Mouse (Mus musculus): ENCODE results near the gene Grhl3. TPM values are rescaled to one million over a fixed set of nuclear protein-coding genes. Genes with fewer than 3 reads are reported as not detected.
A peak's percentile ranks its signal among the peaks of the same experiment; 100 is the strongest.

Grhl3 gene
- polyA plus RNA-seq, 1 experiment from 2014 or later, result 1.2 TPM

DNA sequence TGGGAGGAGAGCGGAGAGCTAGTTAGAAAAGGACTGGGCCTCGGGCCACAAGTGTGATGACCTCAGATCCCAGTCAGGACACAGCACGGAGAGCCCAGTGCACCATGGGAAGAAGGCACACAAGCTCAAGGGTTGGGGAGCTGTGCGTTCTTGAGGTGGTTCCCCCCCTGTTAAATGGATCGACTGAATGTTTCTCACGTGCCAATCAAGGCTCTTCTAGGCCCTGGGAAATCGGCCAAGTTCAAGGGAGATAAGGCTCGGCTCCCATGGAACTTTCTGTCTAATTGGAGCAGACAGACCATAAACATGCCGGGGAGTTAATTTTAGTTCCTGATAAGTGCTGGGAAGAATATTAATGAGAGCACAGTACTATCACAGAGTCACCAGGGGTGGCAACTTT is 8.0 kb downstream of the Grhl3 start:
- no peak overlapping the region for H3K27ac ChIP-seq (ENCODE audit: low read depth, low read length)
- no peak for ATAC-seq
- no peaks in the 10 kb centered on the region for H3K36me3 ChIP-seq (ENCODE audit: control insufficient read depth, insufficient read depth, low read length)
- H3K27me3 ChIP-seq (replicated peaks; ENCODE audit: control insufficient read depth, insufficient read depth, low read length), result peaks cover 6% of the 10 kb centered on the region; the same call in 1 of the 2 replicates
- no peak overlapping the region for H3K4me2 ChIP-seq (ENCODE audit: low read length)
- no peak overlapping the region for H3K9ac ChIP-seq (ENCODE audit: low read depth, low read length)
- 38% methylated on average over 9 of the region's 9 CpGs for WGBS
- no peak overlapping the region for H3K4me3 ChIP-seq (ENCODE audit: low read length)
- H3K4me1 ChIP-seq (ENCODE audit: control insufficient read depth, insufficient read depth, low read depth, low read length), result peaks cover 20% of the 10 kb centered on the region
- no peaks in the 10 kb centered on the region for H3K9me3 ChIP-seq (ENCODE audit: control insufficient read depth, low read length)

DNA sequence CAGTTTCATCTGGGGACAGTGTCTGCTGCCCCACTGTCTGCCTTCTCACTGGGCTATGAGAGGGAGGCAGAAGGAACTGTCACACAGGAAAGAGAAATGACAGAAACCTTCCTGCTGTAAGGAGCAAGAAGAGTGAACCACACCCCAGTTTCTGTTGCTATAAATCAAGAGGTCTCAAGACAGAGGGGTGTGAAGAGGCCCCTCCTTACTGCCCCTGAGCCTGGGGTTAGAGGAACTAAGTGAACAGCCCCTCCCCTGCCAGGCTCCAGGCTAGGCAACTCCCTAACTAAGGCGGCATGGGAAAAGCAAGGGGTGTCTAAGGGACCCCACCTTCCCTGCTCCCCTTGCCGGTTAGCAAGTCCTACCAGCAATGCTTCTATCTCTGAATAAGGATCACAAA is 9.6 kb downstream of the Grhl3 start:
- Histone ChIP-seq H3K27ac (ENCODE audit: low read depth, low read length) (no peak overlapping the region), H3K27me3 (replicated peaks; ENCODE audit: control insufficient read depth, insufficient read depth, low read length) (no peaks in the 10 kb centered on the region), H3K4me2 (ENCODE audit: low read length) (no peak overlapping the region), H3K9ac (ENCODE audit: low read depth, low read length) (no peak overlapping the region), H3K36me3 (ENCODE audit: control insufficient read depth, insufficient read depth, low read length) (no peaks in the 10 kb centered on the region), H3K4me3 (ENCODE audit: low read length) (no peak overlapping the region), H3K9me3 (ENCODE audit: control insufficient read depth, low read length) (no peaks in the 10 kb centered on the region), H3K4me1 (ENCODE audit: control insufficient read depth, insufficient read depth, low read depth, low read length) (peaks cover 10% of the 10 kb centered on the region)
- 57% methylated on average over 2 of the region's 2 CpGs for WGBS
- ATAC-seq, result no peak

- peaks cover 7% of the 10 kb centered on the region for H3K4me1 ChIP-seq (ENCODE audit: control insufficient read depth, insufficient read depth, low read depth, low read length)
- H3K36me3 ChIP-seq (ENCODE audit: control insufficient read depth, insufficient read depth, low read length), result no peaks in the 10 kb centered on the region
- no peak overlapping the region for H3K9ac ChIP-seq (ENCODE audit: low read depth, low read length)
- H3K27me3 ChIP-seq (replicated peaks; ENCODE audit: control insufficient read depth, insufficient read depth, low read length), result no peaks in the 10 kb centered on the region
- H3K27ac ChIP-seq (ENCODE audit: low read depth, low read length), result no peak overlapping the region
- no peak overlapping the region for H3K4me2 ChIP-seq (ENCODE audit: low read length)
- no peak for ATAC-seq
- H3K4me3 ChIP-seq (ENCODE audit: low read length), result no peak overlapping the region
- H3K9me3 ChIP-seq (ENCODE audit: control insufficient read depth, low read length), result no peaks in the 10 kb centered on the region
- 65% methylated on average over 6 of the region's 6 CpGs for WGBS
Measured at GRCm38 (mm10) chr4:135549323-135549722, 24.1 kb downstream of the Grhl3 start.

- no peak for ATAC-seq
- Histone ChIP-seq H3K9me3 (ENCODE audit: control insufficient read depth, low read length) (no peaks in the 10 kb centered on the region), H3K27ac (ENCODE audit: low read depth, low read length) (no peak overlapping the region), H3K27me3 (replicated peaks; ENCODE audit: control insufficient read depth, insufficient read depth, low read length) (no peaks in the 10 kb centered on the region), H3K4me2 (ENCODE audit: low read length) (no peak overlapping the region), H3K4me1 (ENCODE audit: control insufficient read depth, insufficient read depth, low read depth, low read length) (peaks cover 7% of the 10 kb centered on the region), H3K36me3 (ENCODE audit: control insufficient read depth, insufficient read depth, low read length) (no peaks in the 10 kb centered on the region), H3K4me3 (ENCODE audit: low read length) (no peak overlapping the region), H3K9ac (ENCODE audit: low read depth, low read length) (no peak overlapping the region)
- WGBS, result 40% methylated on average over 9 of the region's 9 CpGs
Measured at GRCm38 (mm10) chr4:135548521-135549077, 24.8 kb downstream of the Grhl3 start.

- no peak overlapping the region for H3K27ac ChIP-seq (ENCODE audit: low read depth, low read length)
- H3K4me2 ChIP-seq (ENCODE audit: low read length), result no peak overlapping the region
- H3K4me1 ChIP-seq (ENCODE audit: control insufficient read depth, insufficient read depth, low read depth, low read length), result peaks cover 7% of the 10 kb centered on the region
- H3K27me3 ChIP-seq (replicated peaks; ENCODE audit: control insufficient read depth, insufficient read depth, low read length), result no peaks in the 10 kb centered on the region
- no peak overlapping the region for H3K9ac ChIP-seq (ENCODE audit: low read depth, low read length)
- no peak overlapping the region for H3K4me3 ChIP-seq (ENCODE audit: low read length)
- H3K9me3 ChIP-seq (ENCODE audit: control insufficient read depth, low read length), result no peaks in the 10 kb centered on the region
- 26% methylated on average over 7 of the region's 7 CpGs for WGBS
- ATAC-seq, result no peak
- H3K36me3 ChIP-seq (ENCODE audit: control insufficient read depth, insufficient read depth, low read length), result no peaks in the 10 kb centered on the region
Measured at GRCm38 (mm10) chr4:135548108-135548507, 25.3 kb downstream of the Grhl3 start.

DNA sequence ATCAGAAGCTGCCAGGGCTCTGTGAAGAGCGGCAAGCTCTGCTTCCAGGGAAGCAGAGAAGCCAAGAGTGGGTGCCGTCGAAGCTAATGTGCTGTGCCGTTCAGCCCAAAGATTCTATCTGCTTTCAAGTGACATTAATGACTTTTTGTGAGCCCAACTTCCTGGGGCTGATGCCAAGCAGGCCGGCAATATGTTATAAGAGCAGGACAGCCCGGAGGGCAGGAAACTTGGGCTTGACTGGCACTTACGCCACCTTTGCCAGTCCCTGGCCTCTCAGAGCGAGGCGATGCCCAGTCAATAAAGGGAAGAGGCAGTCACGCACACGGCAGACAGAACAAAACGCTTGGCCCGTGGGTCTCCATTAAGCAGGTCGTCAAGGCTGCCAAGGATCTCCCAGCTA is 25.9 kb downstream of the Grhl3 start:
- Histone ChIP-seq H3K9ac (ENCODE audit: low read depth, low read length) (no peak overlapping the region), H3K27me3 (replicated peaks; ENCODE audit: control insufficient read depth, insufficient read depth, low read length) (no peaks in the 10 kb centered on the region), H3K4me3 (ENCODE audit: low read length) (no peak overlapping the region), H3K9me3 (ENCODE audit: control insufficient read depth, low read length) (no peaks in the 10 kb centered on the region), H3K4me2 (ENCODE audit: low read length) (no peak overlapping the region), H3K36me3 (ENCODE audit: control insufficient read depth, insufficient read depth, low read length) (no peaks in the 10 kb centered on the region), H3K27ac (ENCODE audit: low read depth, low read length) (no peak overlapping the region), H3K4me1 (ENCODE audit: control insufficient read depth, insufficient read depth, low read depth, low read length) (peaks cover 7% of the 10 kb centered on the region)
- WGBS, result 45% methylated on average over 14 of the region's 14 CpGs
- no peak for ATAC-seq

GRCm38 (mm10) chr4:135546793-135547192 is 26.6 kb downstream of the Grhl3 start:
- no peak overlapping the region for H3K27ac ChIP-seq (ENCODE audit: low read depth, low read length)
- no peak for ATAC-seq
- H3K27me3 ChIP-seq (replicated peaks; ENCODE audit: control insufficient read depth, insufficient read depth, low read length), result no peaks in the 10 kb centered on the region
- WGBS, result 74% methylated on average over 4 of the region's 4 CpGs
- H3K9me3 ChIP-seq (ENCODE audit: control insufficient read depth, low read length), result no peaks in the 10 kb centered on the region
- H3K36me3 ChIP-seq (ENCODE audit: control insufficient read depth, insufficient read depth, low read length), result no peaks in the 10 kb centered on the region
- H3K4me1 ChIP-seq (ENCODE audit: control insufficient read depth, insufficient read depth, low read depth, low read length), result peaks cover 7% of the 10 kb centered on the region
- H3K4me2 ChIP-seq (ENCODE audit: low read length), result no peak overlapping the region
- no peak overlapping the region for H3K9ac ChIP-seq (ENCODE audit: low read depth, low read length)
- H3K4me3 ChIP-seq (ENCODE audit: low read length), result no peak overlapping the region

DNA sequence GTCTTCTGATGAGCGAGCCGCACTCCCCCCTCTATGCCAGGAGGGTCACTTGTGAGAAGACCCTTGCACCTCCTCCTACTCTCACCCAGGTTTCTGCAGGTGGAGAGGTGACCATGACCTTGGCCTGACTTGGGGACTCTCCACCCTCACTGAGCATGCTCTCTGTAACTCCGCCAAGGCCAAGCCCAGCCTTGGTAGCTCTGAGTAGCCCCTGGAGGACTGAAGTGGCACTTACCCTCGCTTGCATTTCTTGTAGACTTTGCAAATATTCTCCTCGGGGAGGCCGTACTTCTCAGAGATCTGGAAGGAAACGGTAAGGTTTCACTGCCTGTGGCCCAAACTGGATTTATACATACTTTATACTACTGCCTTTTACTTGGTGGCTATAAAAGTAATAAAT is 27.4 kb downstream of the Grhl3 start:
- Histone ChIP-seq H3K4me3 (ENCODE audit: low read length) (no peak overlapping the region), H3K27me3 (replicated peaks; ENCODE audit: control insufficient read depth, insufficient read depth, low read length) (no peaks in the 10 kb centered on the region), H3K9me3 (ENCODE audit: control insufficient read depth, low read length) (no peaks in the 10 kb centered on the region), H3K4me1 (ENCODE audit: control insufficient read depth, insufficient read depth, low read depth, low read length) (peaks cover 7% of the 10 kb centered on the region), H3K27ac (ENCODE audit: low read depth, low read length) (no peak overlapping the region), H3K36me3 (ENCODE audit: control insufficient read depth, insufficient read depth, low read length) (no peaks in the 10 kb centered on the region), H3K4me2 (ENCODE audit: low read length) (no peak overlapping the region), H3K9ac (ENCODE audit: low read depth, low read length) (no peak overlapping the region)
- no peak for ATAC-seq
- 82% methylated on average over 7 of the region's 7 CpGs for WGBS

DNA sequence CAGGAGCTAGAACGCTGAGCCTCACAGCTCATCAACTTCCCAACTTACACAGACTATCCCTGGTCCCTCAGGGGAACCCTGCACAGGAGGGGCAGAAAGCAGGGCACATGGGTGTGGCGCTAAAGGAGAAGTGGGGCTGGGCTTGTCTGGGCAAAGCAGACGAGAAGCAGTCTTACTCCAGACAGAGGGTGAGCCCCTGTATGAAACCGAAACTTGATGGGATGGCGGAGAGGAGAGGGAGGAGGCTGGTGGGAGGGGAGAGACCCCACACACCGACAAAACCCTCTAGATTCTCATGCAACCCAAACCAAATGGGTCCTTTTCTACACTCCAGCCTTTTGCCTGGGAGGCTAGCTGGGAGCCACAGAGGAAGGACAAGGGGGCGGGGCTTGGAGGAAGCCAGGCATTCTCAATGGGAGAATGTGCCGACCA is 28.3 kb downstream of the Grhl3 start:
- ATAC-seq, result no peak

GRCm38 (mm10) chr4:135544284-135544683 is 29.1 kb downstream of the Grhl3 start:
- no peaks in the 10 kb centered on the region for H3K27me3 ChIP-seq (replicated peaks; ENCODE audit: control insufficient read depth, insufficient read depth, low read length)
- no peak for ATAC-seq
- H3K4me1 ChIP-seq (ENCODE audit: control insufficient read depth, insufficient read depth, low read depth, low read length), result peaks cover 12% of the 10 kb centered on the region
- H3K9ac ChIP-seq (ENCODE audit: low read depth, low read length), result no peak overlapping the region
- no peaks in the 10 kb centered on the region for H3K9me3 ChIP-seq (ENCODE audit: control insufficient read depth, low read length)
- no peak overlapping the region for H3K4me3 ChIP-seq (ENCODE audit: low read length)
- 90% methylated on average over 2 of the region's 2 CpGs for WGBS
- no peak overlapping the region for H3K27ac ChIP-seq (ENCODE audit: low read depth, low read length)
- no peak overlapping the region for H3K4me2 ChIP-seq (ENCODE audit: low read length)
- no peaks in the 10 kb centered on the region for H3K36me3 ChIP-seq (ENCODE audit: control insufficient read depth, insufficient read depth, low read length)

More for the DNA sequence above, 28.3 kb downstream of the Grhl3 start:
- peak overlapping the region; percentile 22 for H3K4me2 ChIP-seq (ENCODE audit: low read length)
- H3K36me3 ChIP-seq (ENCODE audit: control insufficient read depth, insufficient read depth, low read length), result no peaks in the 10 kb centered on the region
- 22% methylated on average over 8 of the region's 8 CpGs for WGBS
- no peaks in the 10 kb centered on the region for H3K27me3 ChIP-seq (replicated peaks; ENCODE audit: control insufficient read depth, insufficient read depth, low read length)
- H3K9me3 ChIP-seq (ENCODE audit: control insufficient read depth, low read length), result no peaks in the 10 kb centered on the region
- peaks cover 9% of the 10 kb centered on the region for H3K4me1 ChIP-seq (ENCODE audit: control insufficient read depth, insufficient read depth, low read depth, low read length)
- no peak overlapping the region; the same call in 1 of the 2 replicates for H3K9ac ChIP-seq (ENCODE audit: low read depth, low read length)
- no peak overlapping the region for H3K4me3 ChIP-seq (ENCODE audit: low read length)
- no peak overlapping the region for H3K27ac ChIP-seq (ENCODE audit: low read depth, low read length)
